Mouse (Mus musculus): Measurements from ENCODE around the gene Adamtsl1. TPM values are rescaled to one million over a fixed set of nuclear protein-coding genes. Genes with fewer than 3 reads are reported as not detected.

The Adamtsl1 gene
- polyA plus RNA-seq, 1 experiment = not detected

GRCm38 (mm10) chr4:86103207-86103606 lies 589.2 kb downstream of the Adamtsl1 start:
- no peak for TF ChIP-seq GATA1 (IDR thresholded peaks at IDR 0.05; ENCODE audit: low read length)

GRCm38 (mm10) chr4:86108325-86108724 lies 594.4 kb downstream of the Adamtsl1 start:
- no peak for TF ChIP-seq GATA1 (IDR thresholded peaks at IDR 0.05; ENCODE audit: low read length)

GRCm38 (mm10) chr4:86119067-86119466 lies 605.1 kb downstream of the Adamtsl1 start:
- TF ChIP-seq GATA1 (IDR thresholded peaks at IDR 0.05; ENCODE audit: low read length) = no peak

- TF ChIP-seq GATA1 (IDR thresholded peaks at IDR 0.05; ENCODE audit: low read length) = no peak
Measured at GRCm38 (mm10) chr4:86122431-86122830, 608.5 kb downstream of the Adamtsl1 start.

- no peak for TF ChIP-seq GATA1 (IDR thresholded peaks at IDR 0.05; ENCODE audit: low read length)
Measured at GRCm38 (mm10) chr4:86124374-86124773, 610.4 kb downstream of the Adamtsl1 start.

- TF ChIP-seq GATA1 (IDR thresholded peaks at IDR 0.05; ENCODE audit: low read length) = no peak
Measured at GRCm38 (mm10) chr4:86126636-86127035, 612.7 kb downstream of the Adamtsl1 start.

- TF ChIP-seq GATA1 (IDR thresholded peaks at IDR 0.05; ENCODE audit: low read length) = no peak
Measured at GRCm38 (mm10) chr4:86158551-86158950, 644.6 kb downstream of the Adamtsl1 start.

GRCm38 (mm10) chr4:86159362-86159761 lies 645.4 kb downstream of the Adamtsl1 start:
- no peak for TF ChIP-seq GATA1 (IDR thresholded peaks at IDR 0.05; ENCODE audit: low read length)

GRCm38 (mm10) chr4:86170763-86171162 lies 656.8 kb downstream of the Adamtsl1 start:
- no peak for TF ChIP-seq GATA1 (IDR thresholded peaks at IDR 0.05; ENCODE audit: low read length)

- TF ChIP-seq GATA1 (IDR thresholded peaks at IDR 0.05; ENCODE audit: low read length) = no peak
Measured at GRCm38 (mm10) chr4:86171461-86171860, 657.5 kb downstream of the Adamtsl1 start.

GRCm38 (mm10) chr4:86177471-86177870 lies 663.5 kb downstream of the Adamtsl1 start:
- TF ChIP-seq GATA1 (IDR thresholded peaks at IDR 0.05; ENCODE audit: low read length) = no peak

- TF ChIP-seq GATA1 (IDR thresholded peaks at IDR 0.05; ENCODE audit: low read length) = no peak
Measured at GRCm38 (mm10) chr4:86178116-86178515, 664.1 kb downstream of the Adamtsl1 start.

GRCm38 (mm10) chr4:86183701-86184173 lies 669.8 kb downstream of the Adamtsl1 start:
- TF ChIP-seq GATA1 (IDR thresholded peaks at IDR 0.05; ENCODE audit: low read length) = no peak

GRCm38 (mm10) chr4:86189853-86190252 lies 675.9 kb downstream of the Adamtsl1 start:
- no peak for TF ChIP-seq GATA1 (IDR thresholded peaks at IDR 0.05; ENCODE audit: low read length)

- no peak for TF ChIP-seq GATA1 (IDR thresholded peaks at IDR 0.05; ENCODE audit: low read length)
Measured at GRCm38 (mm10) chr4:86191195-86191594, 677.2 kb downstream of the Adamtsl1 start.

GRCm38 (mm10) chr4:86201766-86202165 lies 687.8 kb downstream of the Adamtsl1 start:
- no peak for TF ChIP-seq GATA1 (IDR thresholded peaks at IDR 0.05; ENCODE audit: low read length)

- TF ChIP-seq GATA1 (IDR thresholded peaks at IDR 0.05; ENCODE audit: low read length) = no peak
Measured at GRCm38 (mm10) chr4:86203288-86203687, 689.3 kb downstream of the Adamtsl1 start.

- no peak for TF ChIP-seq GATA1 (IDR thresholded peaks at IDR 0.05; ENCODE audit: low read length)
Measured at GRCm38 (mm10) chr4:86224875-86225274, 710.9 kb downstream of the Adamtsl1 start.
